Mouse (Mus musculus) small intestine, adult 2 months (tissue): ENCODE results near the gene Angptl4.

Experiments
- CTCF ChIP-seq: fragments of 200-500 bp; IDR thresholded peaks from 2 replicates; pipeline ENCODE4 v1.5.1; 2012; ENCODE audit warnings: low read depth, mild to moderate bottlenecking, control low read depth, inconsistent platforms, low read length, moderate library complexity, mixed read lengths; ENCODE audit not compliant: insufficient replicate concordance, insufficient read length; ENCODE audit errors: extremely low read depth
- POLR2A ChIP-seq: fragments of 200-500 bp; IDR thresholded peaks from 2 replicates; pipeline ENCODE4 v1.6.1; 2012; ENCODE audit warnings: low read depth, mild to moderate bottlenecking, control low read depth, inconsistent platforms, low read length, moderate library complexity

- TF ChIP-seq CTCF (no peak), POLR2A (no peak)
Observed at GRCm38 (mm10) chr17:33804205-33804604, 22.6 kb upstream of the Angptl4 start.
